Mouse (Mus musculus) hindbrain, embryonic 16.5 days (tissue): ENCODE results near the gene B4galnt4. TPM values are rescaled to one million over a fixed set of nuclear protein-coding genes. Genes with fewer than 3 reads are reported as not detected.

Source experiments
- ATAC-seq: fragments of 200-750 bp; cut with Nextera tagmentation; 2 replicates; pipeline ENCODE4 v1.8.0; 2017; ENCODE audit warnings: moderate TSS enrichment, moderate library complexity
- H3K27ac ChIP-seq: fragments of 300-500 bp; sonication (generic); 2 replicates; pipeline ENCODE4 v1.5.1; 2014; ENCODE audit warnings: low read depth, mild to moderate bottlenecking, control low read depth, low read length, moderate library complexity
- H3K27me3 ChIP-seq: fragments of 300-500 bp; sonication (generic); replicated peaks from 2 replicates; pipeline ENCODE4 v1.6.1; 2014; ENCODE audit warnings: low read length; ENCODE audit not compliant: control insufficient read depth, insufficient read depth
- H3K36me3 ChIP-seq: fragments of 300-500 bp; sonication (generic); 2 replicates; pipeline ENCODE4 v1.6.1; 2014; ENCODE audit warnings: mild to moderate bottlenecking, low read length, moderate library complexity, mixed read lengths; ENCODE audit not compliant: control insufficient read depth, insufficient read depth
- H3K4me1 ChIP-seq: fragments of 300-500 bp; sonication (generic); 2 replicates; pipeline ENCODE4 v1.6.1; 2014; ENCODE audit warnings: low read depth, low read length; ENCODE audit not compliant: control insufficient read depth, insufficient read depth
- H3K4me2 ChIP-seq: fragments of 300-500 bp; sonication (generic); 2 replicates; pipeline ENCODE4 v1.6.1; 2014; ENCODE audit warnings: mild to moderate bottlenecking, low read length, control low read depth, moderate library complexity
- H3K4me3 ChIP-seq: fragments of 300-500 bp; sonication (generic); 2 replicates; pipeline ENCODE4 v1.5.1; 2014; ENCODE audit warnings: mild to moderate bottlenecking, low read length, control low read depth, moderate library complexity
- H3K9ac ChIP-seq: fragments of 300-500 bp; sonication (generic); 2 replicates; pipeline ENCODE4 v1.6.1; 2014; ENCODE audit warnings: low read depth, mild to moderate bottlenecking, control low read depth, low read length, moderate library complexity
- H3K9me3 ChIP-seq: fragments of 300-500 bp; sonication (generic); 2 replicates; pipeline ENCODE4 v1.6.1; 2014; ENCODE audit warnings: mild to moderate bottlenecking, low read length, moderate library complexity; ENCODE audit not compliant: control insufficient read depth
- WGBS: fragments of 180-500 bp; shearing (Covaris S2); extraction: QIAGEN DNeasy Blood & Tissue Kit; methylation state at CpG from one replicate; pipeline ENCODE4 v1.1.7; 2014; 5-methylcytosine and 5-hydroxymethylcytosine counted together
- polyA plus RNA-seq: library from polyadenylated mRNA; unstranded; fragments of >200 nt; fragmentation: Nextera tagmentation; extraction: Ambion mirVana; gene quantifications from 2 replicates; pipeline ENCODE4 v1.2.1, GENCODE M21; 2015

Gene B4galnt4
- polyA plus RNA-seq, 1 experiment from 2014 or later, result 53.3 TPM

DNA sequence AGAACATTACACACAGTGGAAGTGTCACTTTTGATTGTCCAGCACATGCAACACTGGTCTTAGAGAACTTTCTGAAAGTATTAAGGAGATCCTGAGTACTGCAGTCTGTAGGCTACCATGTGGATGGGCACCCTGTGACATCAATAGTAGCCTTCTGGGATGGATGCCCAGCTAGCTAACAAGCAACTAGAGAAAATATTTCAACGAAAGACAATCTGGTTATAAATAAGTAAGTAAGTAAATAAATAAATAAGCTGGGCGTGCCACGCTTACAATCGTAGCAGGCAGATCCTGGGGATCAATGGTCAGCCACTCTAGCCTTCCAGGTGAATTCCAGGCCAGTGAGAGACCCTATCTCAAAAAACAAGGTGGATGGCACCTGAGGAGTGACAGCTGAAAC lies 8.9 kb upstream of the B4galnt4 start:
- Histone ChIP-seq H3K9ac (no peak overlapping the region), H3K36me3 (no peaks in the 10 kb centered on the region), H3K4me3 (no peak overlapping the region), H3K27me3 (no peaks in the 10 kb centered on the region), H3K9me3 (no peaks in the 10 kb centered on the region), H3K4me1 (peaks cover 4% of the 10 kb centered on the region), H3K27ac (no peak overlapping the region), H3K4me2 (no peak overlapping the region)
- whole genome bisulfite sequencing, result 87% methylated on average over 4 of the region's 4 CpGs
- ATAC-seq, result no peak

DNA sequence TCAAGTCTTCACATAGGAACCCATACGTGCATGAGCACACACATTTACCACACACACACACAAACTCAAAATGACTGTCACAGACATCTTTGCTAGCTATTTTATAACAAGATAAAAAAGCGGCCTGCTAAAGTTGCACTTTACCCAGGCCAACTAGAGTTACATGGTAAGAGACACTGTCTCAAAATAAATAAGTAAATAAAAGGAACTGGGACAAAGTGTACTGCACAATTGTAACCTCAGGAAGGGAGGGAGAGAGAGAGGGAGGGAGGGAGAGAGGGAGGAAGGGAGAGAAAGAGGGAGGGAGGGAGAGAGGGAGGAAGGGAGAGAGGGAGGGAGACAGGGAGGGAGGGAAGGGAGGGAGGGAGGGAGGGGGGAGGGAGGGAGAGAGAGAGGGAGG lies 8.5 kb upstream of the B4galnt4 start:
- Histone ChIP-seq H3K27ac (no peak overlapping the region), H3K9ac (no peak overlapping the region), H3K27me3 (no peaks in the 10 kb centered on the region), H3K4me3 (no peak overlapping the region), H3K4me1 (peaks cover 4% of the 10 kb centered on the region), H3K36me3 (no peaks in the 10 kb centered on the region), H3K4me2 (no peak overlapping the region), H3K9me3 (no peaks in the 10 kb centered on the region)
- 74% methylated on average over 2 of the region's 2 CpGs for WGBS
- no peak for ATAC-seq

DNA sequence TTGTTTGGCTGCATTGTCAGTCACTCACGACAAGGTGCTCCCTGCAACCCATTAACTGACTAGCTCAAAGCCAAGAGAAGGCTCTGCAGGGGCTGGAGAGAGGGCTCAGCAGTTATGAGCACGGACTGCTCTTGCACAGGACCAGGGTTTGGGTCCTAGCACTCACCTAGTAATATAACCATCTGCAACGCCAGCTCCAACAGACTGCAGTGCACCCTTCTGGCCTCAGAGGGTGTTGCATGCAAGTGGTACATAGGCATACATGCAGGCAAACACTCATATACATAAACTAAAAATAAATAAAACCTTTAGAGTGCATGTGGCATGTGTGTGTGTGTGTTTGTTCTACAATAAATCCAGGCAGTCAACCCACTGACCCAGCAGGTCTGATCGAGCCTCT lies 5.1 kb upstream of the B4galnt4 start:
- H3K27ac ChIP-seq, result no peak overlapping the region
- 88% methylated on average over 4 of the region's 4 CpGs for WGBS

DNA sequence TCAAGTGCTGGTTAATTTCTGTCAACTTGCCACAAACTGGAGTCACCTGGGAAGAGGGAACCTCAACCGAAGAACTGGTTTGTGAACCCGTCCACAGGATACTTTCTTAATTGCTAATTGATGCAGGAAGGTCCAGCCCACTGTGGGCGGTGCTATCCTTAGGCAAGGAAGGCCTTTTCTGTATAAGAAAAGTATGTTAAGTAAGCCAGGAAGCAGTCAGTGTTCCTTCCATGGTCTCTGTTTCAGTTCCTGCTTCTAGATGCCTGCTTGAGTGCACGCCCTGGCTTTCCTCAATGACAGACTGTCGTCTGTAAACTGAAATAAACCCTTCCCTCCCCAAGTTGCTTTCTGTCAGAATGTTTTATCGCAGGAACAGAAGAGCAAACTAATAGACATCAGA lies 3.9 kb upstream of the B4galnt4 start:
- H3K36me3 ChIP-seq, result no peaks in the 10 kb centered on the region
- WGBS, result 92% methylated on average over 6 of the region's 6 CpGs
- no peak overlapping the region for H3K27ac ChIP-seq
- H3K27me3 ChIP-seq, result no peaks in the 10 kb centered on the region
- no peak overlapping the region for H3K4me3 ChIP-seq
- no peak overlapping the region for H3K9ac ChIP-seq
- no peak for ATAC-seq
- peaks cover 8% of the 10 kb centered on the region for H3K4me1 ChIP-seq
- H3K9me3 ChIP-seq, result no peaks in the 10 kb centered on the region
- no peak overlapping the region for H3K4me2 ChIP-seq

More for the DNA sequence above, 5.1 kb upstream of the B4galnt4 start:
- ATAC-seq, result no peak
- H3K9ac ChIP-seq, result no peak overlapping the region
- peaks cover 4% of the 10 kb centered on the region for H3K4me1 ChIP-seq
- H3K4me3 ChIP-seq, result no peak overlapping the region
- H3K36me3 ChIP-seq, result no peaks in the 10 kb centered on the region
- no peaks in the 10 kb centered on the region for H3K9me3 ChIP-seq
- H3K27me3 ChIP-seq, result no peaks in the 10 kb centered on the region
- no peak overlapping the region for H3K4me2 ChIP-seq

DNA sequence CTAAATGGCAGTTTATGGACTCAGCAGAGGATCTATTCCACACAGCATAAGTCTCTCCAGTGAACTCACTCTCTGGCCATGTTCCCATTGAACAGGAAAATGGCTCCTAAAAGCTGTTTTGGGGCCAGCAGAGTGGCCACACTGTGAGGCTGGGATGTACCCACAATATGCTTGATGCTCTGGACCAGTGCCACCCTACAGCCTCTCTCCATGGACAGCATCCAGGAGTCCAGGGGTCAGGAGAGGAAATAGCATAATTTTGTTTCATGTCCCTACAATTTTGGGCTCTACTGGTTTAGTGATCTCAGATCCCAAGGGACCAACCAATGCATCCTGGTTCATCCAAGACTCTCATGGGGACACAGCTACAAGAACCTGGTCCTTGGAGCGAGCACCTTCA lies 3.4 kb upstream of the B4galnt4 start:
- WGBS, result 89% methylated on average over 1 of the region's 1 CpGs
- no peak overlapping the region for H3K4me3 ChIP-seq
- H3K9me3 ChIP-seq, result no peaks in the 10 kb centered on the region
- H3K4me2 ChIP-seq, result no peak overlapping the region
- peaks cover 13% of the 10 kb centered on the region for H3K4me1 ChIP-seq
- H3K27me3 ChIP-seq, result no peaks in the 10 kb centered on the region
- no peak overlapping the region for H3K27ac ChIP-seq
- ATAC-seq, result no peak
- no peaks in the 10 kb centered on the region for H3K36me3 ChIP-seq
- H3K9ac ChIP-seq, result no peak overlapping the region

DNA sequence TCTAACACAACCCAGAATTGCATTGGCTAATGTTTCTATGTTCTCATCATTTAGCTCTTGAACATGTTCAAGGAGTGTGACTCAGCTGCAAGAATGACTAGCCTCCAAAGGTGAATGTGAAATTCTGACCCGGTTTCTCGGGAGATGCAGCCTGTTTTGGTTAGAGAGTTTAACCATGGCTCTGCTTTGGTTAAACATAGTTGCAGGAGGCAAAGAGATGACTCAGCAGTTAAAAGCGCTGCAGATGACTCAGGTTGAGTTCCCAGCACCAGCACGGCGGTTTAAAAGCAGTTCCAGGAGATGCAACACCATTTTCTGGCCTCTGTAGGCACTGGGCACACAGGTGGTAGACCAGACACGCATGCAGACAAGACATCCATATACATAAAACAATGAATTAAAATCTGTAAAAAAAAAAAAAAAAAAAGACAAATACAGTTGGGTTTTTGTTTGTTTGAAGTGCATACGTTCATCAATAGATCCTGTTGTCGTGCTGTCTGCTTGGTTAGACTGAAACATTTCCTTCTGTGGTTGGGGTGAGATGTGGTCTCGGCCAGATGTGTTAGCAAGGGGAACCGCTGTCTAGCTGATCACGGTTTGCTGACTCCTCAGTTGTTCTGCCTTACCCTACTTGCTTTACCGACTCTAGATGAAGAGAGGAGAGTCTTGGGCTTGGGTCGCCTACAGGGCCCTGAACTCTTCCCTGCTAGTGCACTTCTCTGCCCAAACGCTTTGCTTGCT lies 2.1 kb upstream of the B4galnt4 start:
- Histone ChIP-seq H3K4me2 (no peak overlapping the region), H3K27me3 (no peaks in the 10 kb centered on the region), H3K4me3 (no peak overlapping the region), H3K9ac (no peak overlapping the region), H3K4me1 (peaks cover 18% of the 10 kb centered on the region), H3K27ac (no peak overlapping the region), H3K36me3 (peaks cover under 1% of the 10 kb centered on the region; the same call in 1 of the 2 replicates), H3K9me3 (no peaks in the 10 kb centered on the region)
- WGBS, result 94% methylated on average over 14 of the region's 14 CpGs
- no peak for ATAC-seq

DNA sequence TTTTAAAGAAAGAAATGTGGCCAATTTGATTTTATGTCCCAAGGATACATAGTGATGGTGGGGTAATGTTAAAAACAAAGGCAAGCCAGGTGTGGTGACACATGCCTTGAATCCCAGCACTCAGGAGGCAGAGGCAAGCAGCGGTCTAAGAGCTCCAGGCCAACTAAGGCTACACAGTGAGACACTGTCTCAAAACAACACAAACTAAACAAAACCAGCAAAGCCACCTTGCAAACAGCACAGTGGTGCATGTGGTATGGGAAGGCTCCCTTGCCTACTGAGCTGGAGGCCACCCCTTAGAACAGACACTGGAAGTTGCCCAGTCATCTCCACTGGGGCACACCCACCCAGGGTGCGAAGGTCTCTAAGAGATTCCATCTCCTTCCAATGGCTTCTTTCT lies 975 bp upstream of the B4galnt4 start:
- Histone ChIP-seq H3K9ac (peak overlapping the region; percentile 99), H3K4me1 (peaks cover 18% of the 10 kb centered on the region), H3K27ac (peak overlapping the region; percentile 91), H3K4me3 (peak overlapping the region; percentile 94), H3K9me3 (no peaks in the 10 kb centered on the region), H3K4me2 (peak overlapping the region; percentile 84), H3K27me3 (no peaks in the 10 kb centered on the region), H3K36me3 (peaks cover 11% of the 10 kb centered on the region)
- peak; percentile 8; the same call in 1 of the 2 replicates for ATAC-seq
- WGBS, result 56% methylated on average over 2 of the region's 2 CpGs

DNA sequence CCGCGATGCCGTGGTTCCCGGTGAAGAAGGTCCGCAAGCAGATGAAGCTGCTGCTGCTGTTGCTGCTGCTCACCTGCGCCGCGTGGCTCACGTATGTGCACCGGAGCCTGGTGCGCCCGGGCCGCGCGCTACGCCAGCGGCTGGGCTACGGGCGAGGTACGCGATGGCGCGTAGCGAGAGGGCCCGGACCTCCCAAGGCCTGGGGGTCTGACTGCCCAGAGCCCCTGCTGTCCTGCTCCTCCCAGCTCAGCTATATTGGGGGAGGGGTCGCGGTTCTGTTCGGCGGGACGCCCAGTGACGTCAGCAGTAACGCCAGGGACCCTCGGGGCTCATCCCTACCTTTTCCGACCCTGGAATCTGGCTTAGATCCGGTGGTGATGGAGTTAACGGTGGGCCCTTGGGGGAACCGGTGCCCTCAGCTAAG lies 377 bp downstream of the B4galnt4 start:
- peaks cover 18% of the 10 kb centered on the region for H3K4me1 ChIP-seq
- WGBS, result under 1% methylated on average over 37 of the region's 37 CpGs
- peak overlapping the region; percentile 84 for H3K4me2 ChIP-seq
- peak overlapping the region; percentile 94 for H3K4me3 ChIP-seq
- peak; percentile 53 for ATAC-seq
- H3K36me3 ChIP-seq, result peaks cover 23% of the 10 kb centered on the region
- H3K9me3 ChIP-seq, result no peaks in the 10 kb centered on the region
- H3K27me3 ChIP-seq, result no peaks in the 10 kb centered on the region
- peak overlapping the region; percentile 91 for H3K27ac ChIP-seq
- peak overlapping the region; percentile 99 for H3K9ac ChIP-seq

DNA sequence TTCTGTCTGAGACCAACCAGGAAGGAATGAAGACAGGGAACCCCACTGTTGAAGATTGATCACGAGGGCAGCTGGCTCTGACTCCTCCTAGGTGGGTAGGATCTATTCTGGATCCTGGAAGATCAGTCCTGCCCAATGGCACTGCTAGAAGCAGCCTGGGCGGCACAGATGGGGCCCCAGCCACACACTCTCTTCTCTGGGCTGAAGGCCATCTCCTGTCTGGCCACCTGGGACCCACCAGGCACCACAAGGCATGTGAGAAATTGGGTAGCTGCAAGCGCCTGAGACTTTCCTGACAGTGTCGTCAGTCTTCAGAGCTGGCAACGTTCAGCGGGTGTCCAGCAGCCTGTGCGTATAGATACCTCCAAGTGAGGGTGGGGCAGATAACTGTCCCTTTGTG lies 1.6 kb downstream of the B4galnt4 start:
- Histone ChIP-seq H3K4me1 (peaks cover 18% of the 10 kb centered on the region), H3K36me3 (peaks cover 29% of the 10 kb centered on the region), H3K9ac (0 out of 2 replicates have a peak overlapping the region, but pooled peaks have one; percentile 8), H3K4me2 (peak overlapping the region; percentile 84), H3K27ac (no peak overlapping the region; the same call in 1 of the 2 replicates), H3K27me3 (no peaks in the 10 kb centered on the region), H3K4me3 (peak overlapping the region; percentile 3; the same call in 1 of the 2 replicates), H3K9me3 (no peaks in the 10 kb centered on the region)
- 53% methylated on average over 7 of the region's 7 CpGs for WGBS
- no peak for ATAC-seq
